Mouse (Mus musculus): ENCODE measurements around the gene Espn.

Espn gene

DNA sequence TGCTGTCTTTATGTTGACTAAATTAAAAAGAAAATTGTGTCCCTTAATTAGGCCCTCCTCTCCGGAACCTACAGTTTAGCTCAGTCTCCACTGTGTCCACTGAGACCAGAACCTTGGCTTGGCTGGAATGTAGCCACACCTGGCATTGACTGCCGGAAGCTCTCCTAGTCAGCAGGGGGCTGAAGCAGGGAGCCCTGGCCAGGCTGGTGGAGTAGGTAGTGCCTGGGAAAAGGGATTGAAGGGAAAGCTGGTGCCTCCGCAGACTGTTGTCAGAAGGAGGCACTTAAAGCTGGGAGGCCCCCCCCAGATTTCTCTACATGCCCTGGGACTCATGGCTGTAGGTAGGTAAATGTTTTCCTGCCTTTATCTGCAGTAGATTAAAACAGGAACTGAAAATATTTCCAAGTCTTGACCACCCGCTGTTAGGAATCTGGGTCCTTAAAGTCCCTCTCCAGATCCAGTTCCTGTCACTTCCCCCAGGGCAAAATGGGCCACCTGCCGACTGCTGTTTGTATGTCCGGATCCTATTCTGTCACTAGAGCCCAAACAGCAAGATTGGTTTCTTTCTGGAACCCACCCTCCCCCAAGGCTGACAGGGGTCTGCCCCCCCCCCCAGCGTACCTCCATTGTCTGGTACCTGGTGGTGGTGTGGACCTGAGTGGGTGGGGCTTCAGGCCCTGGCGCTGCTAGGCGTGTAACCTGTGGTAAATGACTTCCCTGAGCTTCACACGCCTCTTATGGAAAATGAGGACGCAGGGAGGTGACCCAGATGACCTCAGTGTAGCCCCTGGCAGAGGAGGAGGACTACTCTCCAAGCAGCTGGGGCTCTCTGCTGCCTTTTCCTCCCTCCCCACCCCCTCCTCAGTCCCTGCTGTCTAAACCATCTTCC is 54.0 kb downstream of the Espn start:
- DNase-seq (ENCODE audit: low read depth, low spot score): no peak

DNA sequence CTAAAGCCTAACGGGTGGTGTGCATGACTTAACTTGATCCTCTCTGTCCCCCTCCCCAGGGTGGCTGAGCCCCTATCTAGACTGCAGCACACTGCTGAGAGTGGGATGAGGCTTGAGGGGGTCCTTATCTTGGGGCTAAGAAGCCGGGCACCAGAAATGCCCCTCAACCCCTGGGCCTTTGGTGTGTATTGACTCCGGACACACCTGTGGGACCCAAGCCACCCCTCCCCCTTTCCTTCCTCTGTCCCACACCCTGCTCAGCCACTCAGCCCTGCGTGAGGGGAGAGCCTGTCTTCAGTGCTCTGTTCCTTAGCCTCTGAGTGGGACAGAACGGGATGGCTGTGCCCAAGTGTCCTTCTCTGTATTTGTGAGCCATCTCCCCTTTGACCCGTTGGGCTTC is 55.2 kb downstream of the Espn start:
- no peak for DNase-seq (ENCODE audit: low read depth, low spot score)

GRCm38 (mm10) chr4:152095937-152096910 is 55.9 kb downstream of the Espn start:
- peak; percentile 66 for DNase-seq (ENCODE audit: low read depth, low spot score)

DNA sequence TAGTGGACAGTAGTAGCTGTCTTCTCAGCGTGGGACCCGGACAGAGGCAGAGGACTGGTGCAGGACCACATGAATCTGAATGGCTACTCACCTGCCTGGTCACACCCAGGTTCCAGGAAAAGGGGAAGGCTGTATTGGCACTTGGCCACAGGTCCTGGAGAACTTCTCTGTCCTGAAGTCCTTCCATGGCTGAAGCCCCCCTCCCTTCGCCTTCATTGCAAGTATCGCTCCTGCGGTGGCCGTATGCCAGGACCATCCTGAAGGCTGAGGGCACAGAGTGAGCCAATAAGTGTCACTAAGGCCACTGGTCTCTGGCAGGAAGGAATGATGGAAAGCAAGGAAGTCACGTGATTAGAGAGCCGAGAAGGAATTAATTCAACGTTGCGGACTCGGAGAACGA is 57.9 kb downstream of the Espn start:
- DNase-seq (ENCODE audit: low read depth, low spot score): no peak

GRCm38 (mm10) chr4:152092751-152093293 is 59.3 kb downstream of the Espn start:
- DNase-seq (ENCODE audit: low read depth, low spot score): no peak

DNA sequence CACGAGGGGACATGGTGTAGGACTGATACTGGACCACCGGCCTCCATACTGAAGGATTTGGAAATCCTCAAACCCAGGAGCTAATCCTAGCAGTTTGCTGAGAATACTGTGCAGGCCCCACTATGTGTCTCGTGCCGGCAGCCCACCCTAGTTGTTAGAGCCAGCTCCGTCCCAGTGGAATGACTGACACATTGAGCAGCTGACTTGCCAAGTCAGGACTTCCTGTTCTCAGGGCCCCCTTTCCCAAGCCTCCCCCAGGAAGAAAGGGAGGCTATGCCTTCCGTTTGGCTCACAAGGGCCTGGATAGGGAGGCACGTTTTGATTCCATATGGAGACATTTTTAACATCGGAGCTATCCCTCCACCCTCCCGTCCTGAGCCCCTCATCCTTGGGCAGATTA is 62.0 kb downstream of the Espn start:
- no peak for DNase-seq (ENCODE audit: low read depth, low spot score)

DNA sequence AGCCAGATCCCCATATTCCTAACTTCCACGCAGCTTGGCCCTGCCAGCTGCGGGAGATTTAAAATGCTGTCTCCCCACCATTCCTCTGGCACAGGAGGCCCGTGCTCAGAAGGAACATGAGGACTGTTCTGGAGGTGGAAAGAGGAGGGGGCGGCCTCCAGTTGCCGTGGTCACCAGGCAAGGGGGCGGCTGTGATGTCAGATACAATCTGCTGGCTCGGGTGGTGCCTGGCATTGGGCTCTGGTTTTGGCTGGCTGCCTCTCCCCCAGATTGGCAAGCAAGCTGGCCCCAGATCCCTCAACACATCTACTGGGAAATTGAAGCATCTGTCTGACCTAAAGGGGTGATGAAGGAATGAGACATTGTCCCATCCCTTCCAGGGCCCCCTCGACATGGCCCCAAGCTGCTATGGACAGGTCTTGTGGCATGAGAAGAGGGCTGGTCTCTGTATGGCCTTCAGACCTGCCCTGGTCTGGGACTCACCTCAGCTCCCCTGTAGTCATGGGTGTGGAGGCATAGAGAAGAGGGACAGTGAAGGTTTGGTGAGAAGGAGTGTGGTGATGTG is 63.5 kb downstream of the Espn start:
- no peak for DNase-seq (ENCODE audit: low read depth, low spot score)

DNA sequence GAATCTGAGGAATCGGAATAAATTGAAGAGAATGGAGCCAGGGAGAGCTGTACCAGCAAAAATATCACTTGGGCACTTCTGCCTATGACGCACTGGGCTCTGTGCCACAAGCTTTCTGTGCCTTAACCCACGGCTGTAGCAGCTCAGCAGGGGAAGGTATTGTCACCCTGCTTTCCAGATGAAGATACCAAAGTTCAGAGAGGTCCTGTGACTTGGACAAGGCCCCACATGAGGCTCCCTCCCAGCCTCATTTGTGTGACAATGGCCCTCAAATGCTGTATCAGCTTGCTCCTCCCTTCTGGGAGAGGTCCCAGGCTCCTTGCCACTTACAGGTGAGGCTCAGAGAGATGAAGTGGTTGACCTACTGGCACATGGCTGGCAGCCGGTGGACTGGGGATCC is 64.0 kb downstream of the Espn start:
- DNase-seq (ENCODE audit: low read depth, low spot score): no peak

DNA sequence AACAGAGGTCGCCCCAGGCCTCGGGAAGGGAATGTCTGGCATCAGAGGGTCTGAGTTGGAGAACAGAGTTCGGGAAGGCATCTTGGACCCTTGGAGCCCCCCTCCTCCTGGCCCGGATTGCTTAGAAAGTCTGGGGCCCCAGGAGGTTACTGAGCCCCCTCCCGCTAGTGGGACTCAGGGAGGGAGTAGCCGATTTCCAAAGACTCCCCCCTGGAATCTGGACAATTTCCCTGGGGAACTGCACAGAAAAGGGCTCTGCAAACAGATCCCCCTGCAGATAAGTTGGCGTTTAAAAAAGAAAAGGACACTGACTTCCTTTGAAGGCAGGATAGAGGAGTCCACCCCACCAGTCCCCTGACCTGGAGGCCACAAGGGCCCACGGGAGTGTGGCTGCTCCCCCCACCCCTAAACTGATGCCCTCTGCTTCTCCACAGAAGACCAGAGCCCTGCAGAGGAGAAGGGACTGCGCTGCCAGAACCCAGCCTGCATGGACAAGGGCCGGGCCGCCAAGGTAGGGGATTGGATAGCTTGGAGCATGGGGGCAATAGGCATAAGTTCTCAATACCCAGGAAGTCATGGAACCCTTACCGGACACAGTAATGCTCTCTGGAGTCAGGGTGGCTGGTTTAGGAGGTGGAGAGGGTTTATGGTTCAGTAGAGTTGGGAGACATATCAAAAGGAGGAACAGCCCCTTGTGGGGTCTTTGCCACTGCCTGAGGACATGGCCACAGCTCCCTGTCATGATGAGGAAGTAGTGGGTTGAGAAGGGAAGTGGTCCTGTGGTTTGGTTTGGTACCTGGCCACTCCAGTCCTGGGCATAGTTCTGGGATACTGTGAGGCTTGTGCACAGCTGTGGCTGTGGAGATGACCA is 64.7 kb downstream of the Espn start:
- no peak for DNase-seq (ENCODE audit: low read depth, low spot score)

GRCm38 (mm10) chr4:152086505-152087210 is 65.5 kb downstream of the Espn start:
- no peak for DNase-seq (ENCODE audit: low read depth, low spot score)

GRCm38 (mm10) chr4:152084616-152085015 is 67.6 kb downstream of the Espn start:
- DNase-seq (ENCODE audit: low read depth, low spot score): no peak

- DNase-seq (ENCODE audit: low read depth, low spot score): no peak
Measured at GRCm38 (mm10) chr4:152083611-152084220, 68.5 kb downstream of the Espn start.

DNA sequence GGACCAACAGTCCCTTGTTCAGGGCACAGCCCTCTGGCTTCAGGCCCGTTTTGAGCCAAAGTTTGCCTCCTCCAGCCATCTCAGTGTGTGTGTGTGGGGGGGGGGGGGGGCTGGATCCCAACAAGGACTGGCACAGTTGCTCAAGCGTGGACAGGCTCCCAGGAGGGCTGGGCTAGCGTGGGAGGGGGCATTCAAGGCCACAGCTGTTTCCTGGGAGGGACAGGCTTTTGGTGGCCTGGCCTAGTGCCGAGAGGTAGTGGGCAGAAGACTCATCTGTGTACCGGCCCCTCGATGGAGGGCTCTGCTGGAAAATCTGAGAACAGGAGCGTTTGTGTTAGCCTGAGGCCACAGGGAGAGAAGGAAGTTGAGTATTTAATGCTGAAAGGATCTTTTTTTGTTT is 72.2 kb downstream of the Espn start:
- DNase-seq (ENCODE audit: low read depth, low spot score): no peak

DNA sequence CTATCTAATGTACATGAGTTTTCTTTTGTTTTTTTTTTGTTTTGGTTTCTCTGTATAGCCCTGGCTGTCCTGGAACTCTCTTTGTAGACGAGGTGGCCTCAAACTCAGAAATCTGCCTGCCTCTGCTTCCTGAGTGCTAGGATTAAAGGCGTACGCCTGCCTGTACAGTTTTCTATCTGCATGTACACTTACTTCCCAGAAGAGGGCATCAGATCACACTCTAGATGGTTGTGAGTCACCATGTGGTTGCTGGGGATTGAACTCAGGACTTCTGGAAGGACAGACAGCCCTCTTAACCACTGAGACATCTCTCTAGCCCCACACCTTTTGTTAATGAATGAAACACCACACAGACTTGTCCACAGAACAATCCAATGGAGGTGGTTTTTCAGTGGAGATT is 72.9 kb downstream of the Espn start:
- DNase-seq (ENCODE audit: low read depth, low spot score): no peak

- DNase-seq (ENCODE audit: low read depth, low spot score): no peak
Measured at GRCm38 (mm10) chr4:152078105-152078530, 74.1 kb downstream of the Espn start.

- DNase-seq (ENCODE audit: low read depth, low spot score): no peak
Measured at GRCm38 (mm10) chr4:152077191-152077590, 75.0 kb downstream of the Espn start.

DNA sequence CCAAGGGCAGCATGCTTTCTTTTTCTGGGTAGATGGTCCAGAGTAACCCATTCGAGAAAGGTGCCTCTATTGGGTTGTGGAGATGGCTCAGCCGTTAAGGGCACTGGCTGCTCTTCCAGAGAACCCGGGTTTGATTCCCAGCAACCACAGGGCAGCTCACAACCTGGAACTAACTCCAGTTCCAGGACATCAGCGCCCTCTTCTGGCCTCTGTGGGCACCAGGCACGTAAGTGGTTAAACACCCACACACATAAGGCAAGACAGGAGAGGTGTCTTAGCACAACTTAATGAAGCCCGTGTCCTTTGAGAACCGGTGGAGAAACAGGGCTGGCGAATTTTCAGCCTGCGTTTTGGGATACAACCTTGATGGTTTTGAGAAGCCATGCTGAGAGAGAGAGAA is 77.6 kb downstream of the Espn start:
- DNase-seq (ENCODE audit: low read depth, low spot score): no peak

DNA sequence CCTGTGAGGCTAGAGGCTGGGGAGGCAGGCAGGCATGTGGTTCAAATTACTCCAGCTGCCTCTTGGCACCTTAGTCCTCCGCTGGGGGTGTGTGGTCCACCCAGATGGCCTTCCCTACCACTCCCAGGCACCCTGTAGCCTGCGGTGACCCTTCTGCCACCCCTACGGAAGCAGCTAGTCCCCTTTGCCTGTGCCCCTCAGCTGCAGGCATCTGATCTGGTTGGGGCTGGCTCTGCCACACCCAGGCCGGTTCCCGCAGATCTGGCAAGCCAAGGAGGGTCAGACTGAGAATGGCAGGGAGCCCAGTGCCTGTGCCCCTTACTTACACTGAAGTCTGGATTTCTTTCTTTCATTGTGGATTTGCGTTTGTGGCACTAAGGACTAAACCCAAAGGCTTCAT is 78.5 kb downstream of the Espn start:
- DNase-seq (ENCODE audit: low read depth, low spot score): no peak

DNA sequence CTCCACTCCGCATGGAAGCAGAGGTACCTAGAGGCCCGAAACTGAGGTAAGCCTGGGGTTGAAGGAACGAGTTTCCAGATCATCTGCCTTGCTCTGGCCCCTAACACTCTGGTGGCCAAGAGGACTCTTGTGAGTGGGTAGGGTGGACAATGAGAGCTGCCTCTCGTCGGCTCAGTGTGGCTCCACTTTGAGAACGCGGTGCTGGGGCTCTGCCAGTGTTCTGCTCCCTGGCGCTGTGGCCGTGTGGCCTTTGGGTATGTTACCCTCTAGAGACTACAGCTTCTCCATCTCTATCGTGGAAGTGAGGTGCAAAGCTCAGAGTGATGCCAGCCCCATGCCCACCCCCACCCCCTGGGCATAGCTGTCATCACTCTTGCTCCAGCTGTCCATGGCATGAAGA is 79.5 kb downstream of the Espn start:
- DNase-seq (ENCODE audit: low read depth, low spot score): no peak

DNA sequence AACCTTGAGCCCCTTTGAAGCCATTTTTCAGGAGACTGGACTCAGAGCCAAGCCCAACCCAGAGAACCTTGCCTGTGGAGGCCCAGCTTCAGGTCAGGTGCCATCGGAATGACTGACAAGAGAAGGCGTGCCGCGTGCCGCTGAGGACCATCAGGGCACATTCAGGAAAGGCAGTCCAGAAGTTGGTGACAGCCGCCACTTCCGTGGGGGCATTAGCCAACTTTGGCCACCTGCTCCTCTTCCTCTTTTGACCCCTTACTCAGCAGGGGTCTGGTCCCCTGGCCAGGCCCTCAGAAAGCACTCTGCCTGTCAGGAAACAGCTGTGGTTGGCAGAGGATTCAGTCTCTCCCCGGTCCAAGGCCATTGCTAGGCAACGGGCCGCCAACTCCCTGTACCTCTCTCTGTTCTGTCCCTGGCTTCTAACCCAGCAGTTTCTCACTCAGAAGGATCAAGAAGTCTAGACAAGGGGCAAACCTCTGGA is 80.0 kb downstream of the Espn start, which contains the start of gene Plekhg5:
Gene Plekhg5, plus strand, starts transcription at position 378 of the 481 bp plus-strand sequence.
- no peak for DNase-seq (ENCODE audit: low read depth, low spot score)

Data from mesoderm, embryonic 11.5 days (tissue).